8 mouse cellular contexts compared by ENCODE assay signal in genomic region chr12:80083937-80084336, GRCm38 (mm10). TPM values are rescaled to one million over a fixed set of nuclear protein-coding genes. Genes with fewer than 3 reads are reported as not detected.
A peak's percentile ranks its signal among the peaks of the same experiment; 100 is the strongest.
DNase-seq lines count a peak whose midpoint lies in the region; ATAC-seq lines count a peak whose summit lies in the region.

No protein-coding gene starts in this region.

- peaks cover 13% of the 10 kb centered on the region for H3K4me1 ChIP-seq in neural tube, embryonic 15.5 days
- H3K4me1 ChIP-seq in hindbrain, embryonic 15.5 days (replicated peaks) = no peaks in the 10 kb centered on the region; the same call in 1 of the 2 replicates
- peaks cover 83% of the 10 kb centered on the region for H3K4me1 ChIP-seq in liver, embryonic 13.5 days (replicated peaks)
- no peaks in the 10 kb centered on the region for H3K4me1 ChIP-seq in forebrain, embryonic 16.5 days (replicated peaks; ENCODE audit: control insufficient read depth, insufficient read depth, low read length)

- no peak overlapping the region for H3K4me3 ChIP-seq in neural tube, embryonic 15.5 days (replicated peaks)
- no peak overlapping the region for H3K4me3 ChIP-seq in hindbrain, embryonic 15.5 days
- no peak overlapping the region for H3K4me3 ChIP-seq in liver, embryonic 13.5 days (replicated peaks)
- no peak overlapping the region for H3K4me3 ChIP-seq in forebrain, embryonic 16.5 days (replicated peaks; ENCODE audit: low read length)

- no peaks in the 10 kb centered on the region for H3K36me3 ChIP-seq in neural tube, embryonic 15.5 days
- H3K36me3 ChIP-seq in hindbrain, embryonic 15.5 days = no peaks in the 10 kb centered on the region
- no peaks in the 10 kb centered on the region for H3K36me3 ChIP-seq in liver, embryonic 13.5 days
- no peaks in the 10 kb centered on the region for H3K36me3 ChIP-seq in forebrain, embryonic 16.5 days (ENCODE audit: control insufficient read depth, insufficient read depth)

- H3K27me3 ChIP-seq in neural tube, embryonic 15.5 days (replicated peaks) = no peaks in the 10 kb centered on the region
- H3K27me3 ChIP-seq in hindbrain, embryonic 15.5 days = no peaks in the 10 kb centered on the region
- no peaks in the 10 kb centered on the region for H3K27me3 ChIP-seq in liver, embryonic 13.5 days
- no peaks in the 10 kb centered on the region for H3K27me3 ChIP-seq in forebrain, embryonic 16.5 days (replicated peaks; ENCODE audit: control insufficient read depth, insufficient read depth, low read length)

- no peak overlapping the region; the same call in 1 of the 2 replicates for H3K27ac ChIP-seq in neural tube, embryonic 15.5 days (replicated peaks)
- 0 out of 2 replicates have a peak overlapping the region, but pooled peaks have one; percentile 17 for H3K27ac ChIP-seq in hindbrain, embryonic 15.5 days (replicated peaks)
- H3K27ac ChIP-seq in liver, embryonic 13.5 days = peak overlapping the region; percentile 93
- H3K27ac ChIP-seq in forebrain, embryonic 16.5 days (ENCODE audit: low read length) = no peak overlapping the region

- ATAC-seq in neural tube, embryonic 15.5 days (ENCODE audit: low FRiP score) = no peak
- ATAC-seq in erythroid progenitor cell, adult 5-6 weeks (replicated peaks; ENCODE audit: low FRiP score, poor library complexity, severe bottlenecking) = peak; percentile 88
- ATAC-seq in hindbrain, embryonic 15.5 days (ENCODE audit: low FRiP score, low read depth) = no peak
- peak; percentile 89 for ATAC-seq in liver, embryonic 13.5 days (ENCODE audit: low read depth)
- no peak for ATAC-seq in forebrain, embryonic 16.5 days

- 24% methylated on average over 3 of the region's 3 CpGs for WGBS in neural tube, embryonic 15.5 days
- WGBS in hindbrain, embryonic 15.5 days = 11% methylated on average over 3 of the region's 3 CpGs
- 2% methylated on average over 3 of the region's 3 CpGs for WGBS in liver, embryonic 13.5 days (ENCODE audit: insufficient replicate concordance)
- WGBS in forebrain, embryonic 16.5 days = 20% methylated on average over 3 of the region's 3 CpGs

- H3K4me2 ChIP-seq in neural tube, embryonic 15.5 days = no peak overlapping the region
- no peak overlapping the region for H3K4me2 ChIP-seq in hindbrain, embryonic 15.5 days
- peak overlapping the region; percentile 49 for H3K4me2 ChIP-seq in liver, embryonic 13.5 days
- H3K4me2 ChIP-seq in forebrain, embryonic 16.5 days (ENCODE audit: low read length) = no peak overlapping the region

- H3K9me3 ChIP-seq in neural tube, embryonic 15.5 days (replicated peaks) = no peaks in the 10 kb centered on the region
- H3K9me3 ChIP-seq in hindbrain, embryonic 15.5 days = no peaks in the 10 kb centered on the region
- no peaks in the 10 kb centered on the region for H3K9me3 ChIP-seq in liver, embryonic 13.5 days (replicated peaks)
- H3K9me3 ChIP-seq in forebrain, embryonic 16.5 days (ENCODE audit: control insufficient read depth, low read length) = no peaks in the 10 kb centered on the region

- DNase-seq in neural tube, embryonic 10.5 days (ENCODE audit: extremely low spot score, low spot score) = peak; percentile 55
- DNase-seq in liver, embryonic 13.5 days = peak; percentile 82
- peak; percentile 64 to 75 for DNase-seq in spleen, postnatal 36 days (ENCODE audit: low spot score in 2 of 2)
- no peak for DNase-seq in cerebellum, postnatal 10 days

- H3K9ac ChIP-seq in neural tube, embryonic 15.5 days (replicated peaks) = no peak overlapping the region
- H3K9ac ChIP-seq in hindbrain, embryonic 15.5 days = no peak overlapping the region
- H3K9ac ChIP-seq in liver, embryonic 13.5 days = peak overlapping the region; percentile 64
- H3K9ac ChIP-seq in forebrain, embryonic 16.5 days (replicated peaks; ENCODE audit: low read depth, low read length) = no peak overlapping the region

RNA-seq across cellular contexts. Expression of gene Zfp36l1, which starts 28.9 kb away (rescaled TPM):
- 33.6 and 54.3 TPM in 2 replicates for polyA plus RNA-seq in neural tube, embryonic 15.5 days (2015; fragmentation: Nextera tagmentation; extraction: Ambion mirVana)
- 52.0 and 100 TPM in 2 replicates for total RNA-seq in erythroid progenitor cell, adult 5-6 weeks (2015; ENCODE audit: low replicate concordance)
- total RNA-seq in erythroid progenitor cell, adult 5-6 weeks (2017; ENCODE audit: low replicate concordance) = 5.8 and 9.2 TPM in 2 replicates
- polyA plus RNA-seq in hindbrain, embryonic 15.5 days (2015; fragmentation: Nextera tagmentation; extraction: Ambion mirVana) = 46.1 and 55.4 TPM in 2 replicates
- 18.3 and 20.7 TPM in 2 replicates for polyA plus RNA-seq in liver, embryonic 13.5 days (2015; fragmentation: Nextera tagmentation; extraction: Ambion mirVana)
- polyA plus RNA-seq in forebrain, embryonic 16.5 days (2015; fragmentation: Nextera tagmentation; extraction: Ambion mirVana) = 22.6 and 26.7 TPM in 2 replicates

Comparison
In these comparisons a context has a peak if more than half of its experiments do, and no peak if none do; other contexts are left out.
1. DNase-seq: peak in neural tube, embryonic 10.5 days (single experiment), liver, embryonic 13.5 days (single experiment) and spleen, postnatal 36 days (2 of 2); none in cerebellum, postnatal 10 days (0 of 2).
2. ATAC-seq: peak in erythroid progenitor cell, adult 5-6 weeks (single experiment) and liver, embryonic 13.5 days (single experiment); none in neural tube, embryonic 15.5 days (single experiment), hindbrain, embryonic 15.5 days (single experiment) and forebrain, embryonic 16.5 days (single experiment).
3. H3K27ac ChIP-seq: peak in hindbrain, embryonic 15.5 days (single experiment) and liver, embryonic 13.5 days (single experiment); none in neural tube, embryonic 15.5 days (single experiment) and forebrain, embryonic 16.5 days (single experiment).